Mouse (Mus musculus): ENCODE measurements around the gene Gcnt3. TPM values are rescaled to one million over a fixed set of nuclear protein-coding genes. Genes with fewer than 3 reads are reported as not detected.

The Gcnt3 gene
- polyA plus RNA-seq, 1 experiment from 2014 or later, result 0.05 TPM

DNA sequence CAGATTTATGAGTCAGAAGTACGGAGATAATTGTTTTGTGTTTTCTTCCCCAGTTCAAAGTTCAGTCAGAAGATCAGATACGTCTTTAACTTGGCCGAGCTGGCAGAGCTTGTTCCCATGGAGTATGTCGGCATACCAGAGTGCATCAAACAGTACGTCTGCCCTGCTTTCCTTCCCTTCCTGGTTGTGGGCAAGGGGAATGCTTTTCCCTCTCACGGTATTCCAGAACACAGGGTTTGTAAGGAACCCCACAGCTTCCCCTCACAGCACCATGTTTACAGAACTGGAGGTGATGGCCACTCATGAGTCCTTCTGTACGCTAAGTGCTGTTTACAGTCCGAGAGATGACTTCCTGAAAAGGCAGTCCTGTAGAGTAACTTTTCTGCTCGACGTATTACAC is 34.4 kb downstream of the Gcnt3 start:
- ATAC-seq (ENCODE audit: low read depth), result no peak
- no peaks in the 10 kb centered on the region for H3K27me3 ChIP-seq (ENCODE audit: control insufficient read depth, insufficient read depth, low read depth, low read length)
- H3K9me3 ChIP-seq (ENCODE audit: control insufficient read depth, low read length), result no peaks in the 10 kb centered on the region
- H3K4me3 ChIP-seq (ENCODE audit: low read length), result no peak overlapping the region
- peaks cover 51% of the 10 kb centered on the region for H3K36me3 ChIP-seq (ENCODE audit: control insufficient read depth, insufficient read depth, low read length)
- no peak overlapping the region for H3K27ac ChIP-seq (ENCODE audit: low read length)
- H3K4me2 ChIP-seq (ENCODE audit: low read depth, low read length), result no peak overlapping the region
- no peaks in the 10 kb centered on the region for H3K4me1 ChIP-seq (replicated peaks; ENCODE audit: control insufficient read depth, insufficient read depth, low read length)
- H3K9ac ChIP-seq (ENCODE audit: low read length), result no peak overlapping the region
- 63% methylated on average over 10 of the region's 10 CpGs for WGBS

DNA sequence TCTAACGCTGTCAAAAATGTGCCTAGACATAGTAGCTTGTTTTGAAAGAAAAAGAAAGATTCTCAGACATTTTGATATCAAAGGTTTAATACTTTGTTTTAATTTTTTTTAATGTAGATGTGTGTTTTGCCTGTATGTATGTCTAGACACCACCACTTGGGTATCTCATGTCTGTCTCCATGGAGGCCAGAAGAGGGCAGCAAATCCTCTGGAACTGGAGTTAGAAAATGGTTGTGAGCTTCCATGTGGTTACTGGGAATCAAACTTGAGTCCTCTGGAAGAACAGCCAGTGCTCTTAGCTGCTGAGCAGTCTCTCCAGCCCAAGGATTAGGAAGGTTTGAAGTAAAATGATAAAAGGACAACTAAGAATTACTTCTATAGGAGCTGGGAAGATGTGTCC is 38.6 kb downstream of the Gcnt3 start:
- no peak overlapping the region for H3K9ac ChIP-seq (ENCODE audit: low read length)
- WGBS, result 80% methylated on average over 1 of the region's 1 CpGs
- H3K36me3 ChIP-seq (ENCODE audit: control insufficient read depth, insufficient read depth, low read length), result peaks cover 52% of the 10 kb centered on the region
- H3K27ac ChIP-seq (ENCODE audit: low read length), result no peak overlapping the region
- H3K27me3 ChIP-seq (ENCODE audit: control insufficient read depth, insufficient read depth, low read depth, low read length), result no peaks in the 10 kb centered on the region
- no peak overlapping the region for H3K4me3 ChIP-seq (ENCODE audit: low read length)
- no peaks in the 10 kb centered on the region for H3K4me1 ChIP-seq (replicated peaks; ENCODE audit: control insufficient read depth, insufficient read depth, low read length)
- H3K9me3 ChIP-seq (ENCODE audit: control insufficient read depth, low read length), result no peaks in the 10 kb centered on the region
- ATAC-seq (ENCODE audit: low read depth), result no peak
- no peak overlapping the region for H3K4me2 ChIP-seq (ENCODE audit: low read depth, low read length)

GRCm38 (mm10) chr9:69994547-69994946 is 43.3 kb downstream of the Gcnt3 start:
- H3K27ac ChIP-seq (ENCODE audit: low read length), result no peak overlapping the region
- no peak overlapping the region for H3K4me3 ChIP-seq (ENCODE audit: low read length)
- H3K9ac ChIP-seq (ENCODE audit: low read length), result no peak overlapping the region
- no peak for ATAC-seq (ENCODE audit: low read depth)
- peaks cover 21% of the 10 kb centered on the region for H3K36me3 ChIP-seq (ENCODE audit: control insufficient read depth, insufficient read depth, low read length)
- H3K4me1 ChIP-seq (replicated peaks; ENCODE audit: control insufficient read depth, insufficient read depth, low read length), result peaks cover 25% of the 10 kb centered on the region
- H3K4me2 ChIP-seq (ENCODE audit: low read depth, low read length), result no peak overlapping the region
- no peaks in the 10 kb centered on the region for H3K9me3 ChIP-seq (ENCODE audit: control insufficient read depth, low read length)
- no peaks in the 10 kb centered on the region for H3K27me3 ChIP-seq (ENCODE audit: control insufficient read depth, insufficient read depth, low read depth, low read length)
- WGBS, result 85% methylated on average over 5 of the region's 5 CpGs

DNA sequence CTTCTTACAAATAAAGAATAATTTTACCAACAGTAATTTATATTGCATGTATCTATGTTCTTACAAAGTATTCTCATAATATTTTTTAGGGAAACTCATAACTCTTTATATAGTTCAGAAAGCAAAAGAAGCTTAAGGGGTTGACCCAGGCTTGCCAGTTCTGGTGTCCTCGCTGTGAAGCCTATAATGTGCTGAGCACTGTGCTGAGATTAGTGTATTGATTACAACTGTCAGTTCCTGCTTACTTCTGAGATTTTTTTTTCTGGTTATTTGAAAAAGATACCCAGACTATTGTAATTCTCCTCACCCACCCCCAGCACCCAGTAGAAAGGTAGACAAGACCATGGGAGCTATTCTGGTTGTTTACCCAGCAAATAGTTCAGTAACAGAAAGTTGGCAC is 44.4 kb downstream of the Gcnt3 start:
- ATAC-seq (ENCODE audit: low read depth), result no peak
- peaks cover 28% of the 10 kb centered on the region for H3K4me1 ChIP-seq (replicated peaks; ENCODE audit: control insufficient read depth, insufficient read depth, low read length)

GRCm38 (mm10) chr9:69992841-69993277 is 45.0 kb downstream of the Gcnt3 start:
- Histone ChIP-seq H3K27me3 (ENCODE audit: control insufficient read depth, insufficient read depth, low read depth, low read length) (no peaks in the 10 kb centered on the region), H3K9me3 (ENCODE audit: control insufficient read depth, low read length) (no peaks in the 10 kb centered on the region), H3K9ac (ENCODE audit: low read length) (peak overlapping the region; percentile 32; the same call in 1 of the 2 replicates), H3K36me3 (ENCODE audit: control insufficient read depth, insufficient read depth, low read length) (peaks cover 10% of the 10 kb centered on the region), H3K27ac (ENCODE audit: low read length) (peak overlapping the region; percentile 46; the same call in 1 of the 2 replicates), H3K4me1 (replicated peaks; ENCODE audit: control insufficient read depth, insufficient read depth, low read length) (peaks cover 28% of the 10 kb centered on the region), H3K4me2 (ENCODE audit: low read depth, low read length) (no peak overlapping the region), H3K4me3 (ENCODE audit: low read length) (no peak overlapping the region)
- no peak for ATAC-seq (ENCODE audit: low read depth)
- 50% methylated on average over 5 of the region's 5 CpGs for WGBS

More for the DNA sequence above, 44.4 kb downstream of the Gcnt3 start:
- Histone ChIP-seq H3K9ac (ENCODE audit: low read length) (no peak overlapping the region), H3K27ac (ENCODE audit: low read length) (no peak overlapping the region), H3K4me2 (ENCODE audit: low read depth, low read length) (no peak overlapping the region), H3K9me3 (ENCODE audit: control insufficient read depth, low read length) (no peaks in the 10 kb centered on the region), H3K36me3 (ENCODE audit: control insufficient read depth, insufficient read depth, low read length) (peaks cover 11% of the 10 kb centered on the region), H3K4me3 (ENCODE audit: low read length) (no peak overlapping the region), H3K27me3 (ENCODE audit: control insufficient read depth, insufficient read depth, low read depth, low read length) (no peaks in the 10 kb centered on the region)
- 72% methylated on average over 1 of the region's 1 CpGs for WGBS

- 7% methylated on average over 5 of the region's 5 CpGs for WGBS
- Histone ChIP-seq H3K4me2 (ENCODE audit: low read depth, low read length) (peak overlapping the region; percentile 77), H3K9ac (ENCODE audit: low read length) (peak overlapping the region; percentile 99; the same call in 1 of the 2 replicates), H3K36me3 (ENCODE audit: control insufficient read depth, insufficient read depth, low read length) (no peaks in the 10 kb centered on the region), H3K9me3 (ENCODE audit: control insufficient read depth, low read length) (no peaks in the 10 kb centered on the region), H3K4me1 (replicated peaks; ENCODE audit: control insufficient read depth, insufficient read depth, low read length) (peaks cover 28% of the 10 kb centered on the region), H3K27me3 (ENCODE audit: control insufficient read depth, insufficient read depth, low read depth, low read length) (no peaks in the 10 kb centered on the region), H3K4me3 (ENCODE audit: low read length) (peak overlapping the region; percentile 99), H3K27ac (ENCODE audit: low read length) (no peak overlapping the region)
- ATAC-seq (ENCODE audit: low read depth), result no peak
Observed at GRCm38 (mm10) chr9:69990346-69990745, 47.5 kb downstream of the Gcnt3 start.

GRCm38 (mm10) chr9:69989303-69990121 is 48.4 kb downstream of the Gcnt3 start, which contains the start of gene Bnip2:
Gene Bnip2, plus strand, starts transcription at chr9:69989466.
- H3K4me2 ChIP-seq (ENCODE audit: low read depth, low read length), result peak within 1 kb of the TSS; percentile 77
- H3K9ac ChIP-seq (ENCODE audit: low read length), result peak within 1 kb of the TSS; percentile 99
- peaks cover 28% of the 10 kb centered on the region for H3K4me1 ChIP-seq (replicated peaks; ENCODE audit: control insufficient read depth, insufficient read depth, low read length)
- no peaks in the 10 kb centered on the region for H3K9me3 ChIP-seq (ENCODE audit: control insufficient read depth, low read length)
- H3K36me3 ChIP-seq (ENCODE audit: control insufficient read depth, insufficient read depth, low read length), result no peaks in the 10 kb centered on the region
- under 1% methylated on average over 60 of the region's 76 CpGs for WGBS
- peak; percentile 97 for ATAC-seq (ENCODE audit: low read depth)
- H3K27ac ChIP-seq (ENCODE audit: low read length), result peak within 1 kb of the TSS; percentile 98
- no peaks in the 10 kb centered on the region for H3K27me3 ChIP-seq (ENCODE audit: control insufficient read depth, insufficient read depth, low read depth, low read length)
- H3K4me3 ChIP-seq (ENCODE audit: low read length), result peak within 1 kb of the TSS; percentile 99

GRCm38 (mm10) chr9:69988706-69989302 is 49.1 kb downstream of the Gcnt3 start:
- H3K27ac ChIP-seq (ENCODE audit: low read length), result peak overlapping the region; percentile 85
- H3K9ac ChIP-seq (ENCODE audit: low read length), result peak overlapping the region; percentile 99
- no peaks in the 10 kb centered on the region for H3K36me3 ChIP-seq (ENCODE audit: control insufficient read depth, insufficient read depth, low read length)
- H3K27me3 ChIP-seq (ENCODE audit: control insufficient read depth, insufficient read depth, low read depth, low read length), result no peaks in the 10 kb centered on the region
- peak overlapping the region; percentile 99 for H3K4me3 ChIP-seq (ENCODE audit: low read length)
- 32% methylated on average over 16 of the region's 16 CpGs for WGBS
- no peaks in the 10 kb centered on the region for H3K9me3 ChIP-seq (ENCODE audit: control insufficient read depth, low read length)
- peak; percentile 15; the same call in 1 of the 2 replicates for ATAC-seq (ENCODE audit: low read depth)
- peak overlapping the region; percentile 56 for H3K4me2 ChIP-seq (ENCODE audit: low read depth, low read length)
- peaks cover 28% of the 10 kb centered on the region for H3K4me1 ChIP-seq (replicated peaks; ENCODE audit: control insufficient read depth, insufficient read depth, low read length)

GRCm38 (mm10) chr9:69987579-69987978 is 50.3 kb downstream of the Gcnt3 start:
- ATAC-seq (ENCODE audit: low read depth), result no peak
- Histone ChIP-seq H3K9me3 (ENCODE audit: control insufficient read depth, low read length) (no peaks in the 10 kb centered on the region), H3K36me3 (ENCODE audit: control insufficient read depth, insufficient read depth, low read length) (no peaks in the 10 kb centered on the region), H3K27ac (ENCODE audit: low read length) (no peak overlapping the region), H3K4me2 (ENCODE audit: low read depth, low read length) (no peak overlapping the region), H3K9ac (ENCODE audit: low read length) (no peak overlapping the region), H3K4me3 (ENCODE audit: low read length) (no peak overlapping the region), H3K4me1 (replicated peaks; ENCODE audit: control insufficient read depth, insufficient read depth, low read length) (peaks cover 19% of the 10 kb centered on the region), H3K27me3 (ENCODE audit: control insufficient read depth, insufficient read depth, low read depth, low read length) (no peaks in the 10 kb centered on the region)
- WGBS, result 0% methylated on average over 3 of the region's 3 CpGs
